Mouse (Mus musculus) embryonic facial prominence, embryonic 15.5 days (tissue): ENCODE data around the gene Brpf3. TPM values are rescaled to one million over a fixed set of nuclear protein-coding genes. Genes with fewer than 3 reads are reported as not detected.

ENCODE experiments used
- ATAC-seq: fragments of 200-750 bp; cut with Nextera tagmentation; 2 replicates; pipeline ENCODE4 v1.8.0; 2017; ENCODE audit warnings: low read depth, moderate TSS enrichment; ENCODE audit not compliant: insufficient number of reproducible peaks, low FRiP score, low TSS enrichment
- H3K27ac ChIP-seq: fragments of 300-500 bp; sonication (generic); replicated peaks from 2 replicates; pipeline ENCODE4 v1.5.1; 2015; ENCODE audit warnings: mild to moderate bottlenecking, inconsistent platforms
- H3K27me3 ChIP-seq: fragments of 300-500 bp; sonication (generic); 2 replicates; pipeline ENCODE4 v1.6.1; 2015; ENCODE audit warnings: inconsistent platforms
- H3K36me3 ChIP-seq: fragments of 300-500 bp; sonication (generic); 2 replicates; pipeline ENCODE4 v1.6.1; 2015; ENCODE audit warnings: mild to moderate bottlenecking, inconsistent platforms
- H3K4me1 ChIP-seq: fragments of 300-500 bp; sonication (generic); 2 replicates; pipeline ENCODE4 v1.6.1; 2015; ENCODE audit warnings: inconsistent platforms
- H3K4me2 ChIP-seq: fragments of 300-500 bp; sonication (generic); replicated peaks from 2 replicates; pipeline ENCODE4 v1.6.1; 2015; ENCODE audit warnings: mild to moderate bottlenecking, inconsistent platforms
- H3K4me3 ChIP-seq: fragments of 300-500 bp; sonication (generic); replicated peaks from 2 replicates; pipeline ENCODE4 v1.5.1; 2015; ENCODE audit warnings: mild to moderate bottlenecking, inconsistent platforms
- H3K9ac ChIP-seq: fragments of 300-500 bp; sonication (generic); 2 replicates; pipeline ENCODE4 v1.6.1; 2015; ENCODE audit warnings: inconsistent platforms
- H3K9me3 ChIP-seq: fragments of 300-500 bp; sonication (generic); replicated peaks from 2 replicates; pipeline ENCODE4 v1.6.1; 2016; ENCODE audit warnings: inconsistent platforms
- WGBS: fragments of 180-500 bp; shearing (Covaris S2); methylation state at CpG from one replicate; pipeline ENCODE4 v1.1.7; 2015; 5-methylcytosine and 5-hydroxymethylcytosine counted together
- polyA plus RNA-seq: library from polyadenylated mRNA; unstranded; fragments of >200 nt; fragmentation: Nextera tagmentation; extraction: Ambion mirVana; gene quantifications from 2 replicates; pipeline ENCODE4 v1.2.1, GENCODE M21; 2015

Brpf3 gene
- polyA plus RNA-seq, 1 experiment from 2014 or later: 11.2 TPM

DNA sequence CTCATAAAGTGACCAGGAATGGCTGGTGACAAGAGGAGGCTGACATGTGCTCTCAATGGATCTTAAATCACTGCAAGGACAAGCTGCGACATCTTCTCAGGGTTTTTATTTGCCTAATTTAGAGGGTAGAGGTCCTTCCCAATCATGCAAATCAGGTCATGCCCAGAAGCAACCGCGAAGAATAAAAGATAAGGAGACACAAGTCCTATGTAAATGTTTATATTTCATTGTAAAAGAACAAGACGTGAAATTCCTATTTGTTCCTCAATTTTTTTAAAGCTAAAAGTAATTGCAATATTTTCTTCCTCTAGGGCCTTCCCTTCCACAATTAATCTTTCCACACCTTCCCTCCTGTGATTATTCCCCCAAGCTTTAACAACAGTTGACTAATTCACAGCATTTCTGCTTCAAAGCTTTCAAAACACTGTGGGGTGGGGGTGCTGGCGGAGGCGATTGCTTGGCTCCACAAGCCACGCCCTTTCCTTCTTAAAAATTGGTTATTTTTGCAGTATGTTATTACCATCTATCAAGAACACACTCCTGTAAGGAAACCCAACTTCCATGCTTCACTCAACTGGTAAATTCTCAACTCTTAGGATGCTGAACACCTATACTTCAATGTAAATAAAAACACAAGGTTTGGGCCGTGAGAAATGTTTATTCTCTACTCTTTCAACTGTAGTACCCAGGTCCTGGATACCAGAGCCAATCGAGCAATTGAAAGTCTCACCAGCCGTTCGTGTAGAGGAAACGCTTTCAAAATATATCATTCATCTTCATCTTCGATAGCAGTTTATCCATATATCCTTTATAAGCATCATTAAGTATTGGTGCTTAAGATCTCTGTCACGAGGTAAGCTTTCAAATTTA lies 1.4 kb upstream of the Brpf3 start:
- WGBS: 13% methylated on average over 14 of the region's 14 CpGs
- H3K36me3 ChIP-seq: no peaks in the 10 kb centered on the region
- peak overlapping the region; percentile 80 for H3K4me3 ChIP-seq
- H3K27me3 ChIP-seq: no peaks in the 10 kb centered on the region
- no peak for ATAC-seq
- H3K4me1 ChIP-seq: peaks cover 23% of the 10 kb centered on the region
- H3K9ac ChIP-seq: no peak overlapping the region
- H3K4me2 ChIP-seq: peak overlapping the region; percentile 92
- no peaks in the 10 kb centered on the region for H3K9me3 ChIP-seq
- H3K27ac ChIP-seq: 0 out of 2 replicates have a peak overlapping the region, but pooled peaks have one; percentile 98

DNA sequence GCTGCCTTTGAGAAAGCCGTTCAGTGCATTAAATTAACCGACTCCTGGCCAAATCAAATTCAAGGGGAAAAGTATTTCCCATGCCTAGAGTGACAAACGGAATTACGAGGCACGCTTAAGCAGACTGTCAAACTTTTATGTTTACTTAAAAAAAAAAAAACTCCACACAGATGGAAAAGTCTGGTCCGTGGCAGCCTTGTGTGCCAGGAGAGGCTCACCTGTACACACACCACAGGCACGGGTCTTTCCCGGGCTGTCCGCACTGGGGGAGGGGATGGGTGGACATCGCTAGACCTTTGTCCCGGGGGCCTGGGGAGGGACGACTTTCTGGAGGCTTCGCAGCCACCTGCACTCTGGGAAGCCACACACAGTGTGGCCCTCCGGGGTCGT lies 614 bp upstream of the Brpf3 start:
- 2% methylated on average over 15 of the region's 15 CpGs for WGBS
- no peak for ATAC-seq
- peak overlapping the region; percentile 80 for H3K4me3 ChIP-seq
- H3K4me1 ChIP-seq: peaks cover 23% of the 10 kb centered on the region
- peak overlapping the region; percentile 99 for H3K9ac ChIP-seq
- H3K36me3 ChIP-seq: no peaks in the 10 kb centered on the region; the same call in 1 of the 2 replicates
- H3K27me3 ChIP-seq: no peaks in the 10 kb centered on the region
- peak overlapping the region; percentile 92 for H3K4me2 ChIP-seq
- no peaks in the 10 kb centered on the region for H3K9me3 ChIP-seq
- peak overlapping the region; percentile 98 for H3K27ac ChIP-seq

DNA sequence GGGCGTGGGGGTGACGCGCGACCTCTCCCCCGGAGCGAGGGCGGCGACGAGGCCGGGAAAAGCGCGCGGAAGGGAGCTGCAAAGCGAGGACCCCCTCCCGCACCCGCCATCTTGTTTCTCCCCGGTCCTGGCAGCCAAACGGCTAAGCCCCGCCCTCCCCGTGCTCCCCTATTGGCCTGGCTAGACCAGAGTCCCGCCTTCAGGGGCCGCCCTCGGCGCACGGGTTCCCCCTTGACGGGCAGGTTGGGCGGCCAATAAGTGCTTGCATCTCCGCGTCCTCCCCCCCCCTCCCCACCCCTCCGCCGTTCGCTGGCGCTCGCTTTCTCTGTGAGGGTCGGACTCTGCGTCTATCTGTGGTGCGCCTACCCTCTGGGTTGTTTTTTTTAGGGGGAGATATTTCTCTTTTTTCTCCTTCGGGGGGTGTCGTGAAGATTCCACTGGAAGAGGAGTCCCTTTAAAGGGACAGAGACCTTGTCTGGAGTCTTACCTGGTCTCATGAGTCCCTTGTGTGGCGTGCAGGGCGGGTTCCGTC lies 650 bp downstream of the Brpf3 start:
- H3K4me1 ChIP-seq: peaks cover 23% of the 10 kb centered on the region
- ATAC-seq: peak; percentile 99
- peak overlapping the region; percentile 99 for H3K9ac ChIP-seq
- peak overlapping the region; percentile 92 for H3K4me2 ChIP-seq
- WGBS: 0% methylated on average over 32 of the region's 42 CpGs
- no peaks in the 10 kb centered on the region for H3K9me3 ChIP-seq
- H3K36me3 ChIP-seq: peaks cover 12% of the 10 kb centered on the region
- H3K4me3 ChIP-seq: peak overlapping the region; percentile 80
- peak overlapping the region; percentile 98 for H3K27ac ChIP-seq
- no peaks in the 10 kb centered on the region for H3K27me3 ChIP-seq

DNA sequence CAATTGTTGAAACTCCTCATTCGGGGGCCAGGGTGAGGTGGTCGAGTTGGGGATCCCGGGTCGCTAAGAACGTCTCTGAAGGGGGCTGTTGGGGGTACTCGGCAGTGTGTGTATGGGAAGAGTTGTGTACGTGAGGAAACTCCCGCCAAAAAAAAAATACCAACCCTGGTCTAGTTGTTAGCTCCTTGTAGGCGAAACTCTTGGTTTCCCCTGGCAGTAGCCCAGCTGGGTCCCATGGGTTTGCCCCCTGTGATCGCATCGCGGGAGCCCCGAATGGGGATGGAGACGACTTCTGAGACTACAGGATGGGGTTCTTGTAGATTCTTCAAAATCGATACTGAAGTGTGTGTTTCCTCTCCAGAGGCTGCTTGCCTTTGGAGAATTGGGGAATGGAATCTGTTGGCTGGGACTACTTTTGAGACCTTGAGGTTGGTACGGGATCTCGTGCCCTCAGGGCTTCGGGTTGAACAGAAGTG lies 1.2 kb downstream of the Brpf3 start:
- peak overlapping the region; percentile 55 for H3K27ac ChIP-seq
- H3K4me2 ChIP-seq: peak overlapping the region; percentile 87
- peak overlapping the region; percentile 80 for H3K4me3 ChIP-seq
- ATAC-seq: no peak
- H3K9ac ChIP-seq: peak overlapping the region; percentile 60
- H3K9me3 ChIP-seq: no peaks in the 10 kb centered on the region
- no peaks in the 10 kb centered on the region for H3K27me3 ChIP-seq
- under 1% methylated on average over 18 of the region's 18 CpGs for WGBS
- peaks cover 17% of the 10 kb centered on the region for H3K36me3 ChIP-seq
- H3K4me1 ChIP-seq: peaks cover 23% of the 10 kb centered on the region

DNA sequence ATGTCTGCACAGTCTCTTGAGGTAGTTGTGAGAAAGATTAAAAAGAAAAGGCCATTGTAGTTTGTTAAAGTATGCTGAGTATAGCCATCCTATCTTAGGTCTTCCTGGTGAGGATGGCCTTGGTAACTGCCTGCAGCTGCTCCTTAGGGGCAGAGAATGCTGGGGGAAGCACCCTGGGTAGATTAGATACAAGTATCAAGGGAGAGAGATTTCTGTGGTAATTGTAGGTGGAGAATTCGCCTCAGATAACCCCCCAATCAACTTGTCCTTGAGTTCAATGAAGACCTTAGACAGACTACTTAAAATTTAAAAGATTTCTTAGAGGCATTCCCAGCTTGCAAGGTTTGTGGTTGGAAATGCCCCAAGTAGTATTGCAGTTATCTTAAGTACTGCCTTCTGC lies 2.4 kb downstream of the Brpf3 start:
- no peaks in the 10 kb centered on the region for H3K27me3 ChIP-seq
- H3K4me3 ChIP-seq: no peak overlapping the region
- no peak overlapping the region for H3K27ac ChIP-seq
- ATAC-seq: no peak
- H3K9ac ChIP-seq: no peak overlapping the region
- H3K4me2 ChIP-seq: no peak overlapping the region
- H3K4me1 ChIP-seq: peaks cover 23% of the 10 kb centered on the region
- 72% methylated on average over 1 of the region's 1 CpGs for WGBS
- no peaks in the 10 kb centered on the region for H3K9me3 ChIP-seq
- peaks cover 28% of the 10 kb centered on the region for H3K36me3 ChIP-seq

DNA sequence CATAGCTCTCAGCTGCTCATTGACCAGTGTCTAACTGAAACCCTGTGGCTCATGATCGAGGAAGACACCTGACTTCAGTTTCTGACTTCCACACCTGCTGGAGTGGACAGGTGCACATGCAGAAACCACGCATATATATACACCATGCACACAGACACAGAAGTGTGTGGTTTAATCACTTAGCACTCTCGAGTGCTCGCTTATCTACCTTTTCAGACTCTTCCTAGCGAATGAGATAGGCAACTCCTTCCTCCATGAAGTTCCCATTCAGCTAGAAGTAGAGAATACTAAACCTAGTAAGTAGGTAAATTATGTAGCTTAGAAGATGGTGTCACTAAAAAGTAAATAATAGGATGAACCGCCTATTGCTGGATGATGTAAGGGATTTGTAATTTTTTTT lies 4.1 kb downstream of the Brpf3 start:
- no peak for ATAC-seq
- no peak overlapping the region for H3K27ac ChIP-seq

DNA sequence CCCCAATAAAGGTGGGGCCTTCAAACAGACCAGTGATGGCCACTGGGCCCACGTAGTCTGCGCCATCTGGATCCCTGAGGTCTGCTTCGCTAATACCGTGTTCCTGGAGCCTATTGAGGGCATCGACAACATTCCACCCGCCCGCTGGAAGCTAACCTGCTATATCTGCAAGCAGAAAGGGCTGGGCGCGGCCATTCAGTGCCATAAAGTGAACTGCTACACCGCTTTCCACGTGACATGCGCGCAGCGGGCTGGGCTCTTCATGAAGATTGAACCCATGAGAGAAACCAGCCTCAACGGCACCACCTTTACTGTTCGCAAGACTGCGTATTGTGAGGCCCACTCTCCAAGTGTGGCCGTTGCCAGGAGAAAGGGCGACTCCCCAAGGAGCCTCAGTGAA lies 5.9 kb downstream of the Brpf3 start:
- Histone ChIP-seq H3K27ac (no peak overlapping the region), H3K9ac (no peak overlapping the region), H3K4me2 (no peak overlapping the region), H3K4me3 (no peak overlapping the region), H3K4me1 (peaks cover 13% of the 10 kb centered on the region; the same call in 1 of the 2 replicates), H3K9me3 (no peaks in the 10 kb centered on the region), H3K27me3 (no peaks in the 10 kb centered on the region), H3K36me3 (peaks cover 58% of the 10 kb centered on the region)
- WGBS: 96% methylated on average over 19 of the region's 19 CpGs
- ATAC-seq: no peak

More for the DNA sequence above, 4.1 kb downstream of the Brpf3 start:
- 88% methylated on average over 6 of the region's 6 CpGs for WGBS
- Histone ChIP-seq H3K4me3 (no peak overlapping the region), H3K36me3 (peaks cover 44% of the 10 kb centered on the region), H3K4me1 (peaks cover 20% of the 10 kb centered on the region), H3K9me3 (no peaks in the 10 kb centered on the region), H3K4me2 (no peak overlapping the region), H3K27me3 (no peaks in the 10 kb centered on the region), H3K9ac (no peak overlapping the region)

DNA sequence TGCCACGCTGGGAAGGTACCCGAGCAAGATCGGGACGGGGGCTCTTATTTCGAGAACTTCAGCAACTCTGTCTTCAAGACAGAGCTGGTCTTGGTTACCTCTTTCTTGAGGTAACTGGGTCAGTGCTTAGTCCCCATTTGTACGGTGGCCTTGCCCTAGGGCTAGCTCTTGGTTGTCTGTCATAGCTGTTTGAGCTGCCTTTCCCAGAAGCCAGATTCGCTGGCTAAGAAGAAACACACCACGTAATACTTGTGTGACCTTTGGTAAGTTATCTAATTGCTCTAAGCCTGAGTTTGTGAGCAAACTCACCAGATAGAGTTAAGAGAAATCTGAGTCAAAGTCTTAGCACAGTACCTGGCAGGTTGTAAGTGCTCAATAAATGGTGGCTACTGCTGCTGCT lies 7.8 kb downstream of the Brpf3 start:
- Histone ChIP-seq H3K9ac (no peak overlapping the region), H3K27ac (no peak overlapping the region), H3K4me1 (no peaks in the 10 kb centered on the region), H3K9me3 (no peaks in the 10 kb centered on the region), H3K4me2 (no peak overlapping the region), H3K27me3 (no peaks in the 10 kb centered on the region), H3K4me3 (no peak overlapping the region), H3K36me3 (peaks cover 74% of the 10 kb centered on the region)
- 95% methylated on average over 8 of the region's 8 CpGs for WGBS
- ATAC-seq: no peak

DNA sequence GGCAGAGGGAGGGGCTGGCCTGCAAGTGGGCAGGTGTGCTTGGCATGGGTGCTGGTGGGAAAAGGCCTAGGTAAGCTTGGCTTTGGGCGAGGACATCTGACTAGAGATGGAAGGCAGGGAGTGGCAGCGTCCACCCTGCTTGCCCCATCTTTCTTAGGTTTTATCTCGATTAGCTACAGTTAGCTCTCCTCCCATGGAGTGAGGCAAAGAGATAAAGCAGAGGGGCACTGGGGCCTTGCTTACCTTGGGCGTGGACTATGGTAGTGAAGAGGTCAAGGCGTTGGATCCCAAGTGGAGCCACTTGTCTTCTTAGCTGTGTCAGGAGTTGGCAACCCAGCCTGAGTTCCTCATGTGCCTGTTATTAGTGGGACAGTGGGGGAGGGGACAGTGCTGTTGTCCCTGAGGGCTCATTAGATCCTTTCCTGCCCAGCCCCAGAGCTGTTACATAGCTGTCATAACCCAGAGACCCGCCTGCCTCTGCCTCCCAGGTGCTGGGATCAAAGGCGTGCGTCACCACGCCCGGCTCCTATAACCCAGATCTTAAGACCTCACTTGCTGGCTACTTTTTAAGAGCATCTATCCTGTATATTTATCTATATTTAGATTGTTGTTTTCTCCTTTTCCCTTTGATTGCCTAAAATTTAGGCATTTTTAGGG lies 8.4 kb downstream of the Brpf3 start:
- peaks cover 80% of the 10 kb centered on the region for H3K36me3 ChIP-seq

DNA sequence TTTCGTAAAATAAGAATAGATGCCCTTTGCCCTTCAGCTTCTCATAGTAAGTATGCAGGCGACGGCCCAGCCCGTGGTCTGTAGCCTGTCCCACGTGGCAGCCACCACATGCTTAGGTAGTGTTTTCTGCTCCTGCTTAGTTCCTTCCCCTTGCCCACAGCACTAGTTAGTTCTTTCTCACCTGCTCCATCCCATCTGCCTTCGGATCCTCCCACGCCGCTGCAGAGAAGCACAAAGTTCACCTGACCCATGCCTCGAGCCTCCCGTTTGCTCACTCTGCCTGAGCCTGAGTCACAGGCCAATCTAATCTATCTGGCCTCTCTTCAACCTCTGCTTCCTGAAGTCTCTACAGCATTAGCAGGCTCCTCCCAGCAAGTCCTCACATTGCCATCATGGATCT lies 11.5 kb downstream of the Brpf3 start:
- H3K27me3 ChIP-seq: no peaks in the 10 kb centered on the region
- no peaks in the 10 kb centered on the region for H3K4me1 ChIP-seq
- 94% methylated on average over 10 of the region's 10 CpGs for WGBS
- no peak for ATAC-seq
- H3K4me3 ChIP-seq: no peak overlapping the region
- no peak overlapping the region for H3K9ac ChIP-seq
- H3K27ac ChIP-seq: no peak overlapping the region
- H3K36me3 ChIP-seq: peaks cover 85% of the 10 kb centered on the region
- H3K9me3 ChIP-seq: no peaks in the 10 kb centered on the region
- H3K4me2 ChIP-seq: no peak overlapping the region

More for the DNA sequence above, 8.4 kb downstream of the Brpf3 start:
- no peak overlapping the region for H3K9ac ChIP-seq
- no peak overlapping the region for H3K4me2 ChIP-seq
- H3K4me3 ChIP-seq: no peak overlapping the region
- no peaks in the 10 kb centered on the region for H3K27me3 ChIP-seq
- 96% methylated on average over 10 of the region's 10 CpGs for WGBS
- H3K27ac ChIP-seq: no peak overlapping the region
- ATAC-seq: no peak
- no peaks in the 10 kb centered on the region for H3K9me3 ChIP-seq
- H3K4me1 ChIP-seq: no peaks in the 10 kb centered on the region

DNA sequence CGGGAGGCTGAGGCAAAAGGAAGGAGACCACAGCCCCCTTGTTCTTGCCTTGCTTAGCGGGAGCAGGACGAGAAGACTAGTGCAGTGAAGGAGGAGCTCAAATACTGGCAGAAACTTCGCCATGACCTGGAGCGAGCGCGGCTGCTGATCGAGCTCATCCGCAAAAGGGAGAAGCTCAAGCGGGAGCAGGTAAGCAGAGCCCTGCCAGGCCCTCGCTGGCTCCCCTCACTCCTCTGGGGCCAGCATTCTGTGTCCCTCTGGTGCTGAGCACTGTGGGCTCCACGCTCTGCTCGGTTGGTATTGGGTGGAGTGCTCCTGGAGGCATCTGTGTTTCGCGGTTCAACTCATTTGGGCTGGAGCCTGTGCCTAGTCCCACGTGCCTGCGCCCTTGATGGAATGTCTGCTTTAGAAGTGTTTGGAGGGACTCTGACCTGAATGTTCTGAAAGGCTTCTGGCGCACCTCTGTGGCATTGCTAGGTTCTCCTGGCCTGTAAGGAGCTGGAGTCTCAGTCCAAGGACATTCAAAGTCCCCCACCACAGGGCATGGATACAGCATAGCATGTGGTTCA lies 13.7 kb downstream of the Brpf3 start:
- 86% methylated on average over 18 of the region's 18 CpGs for WGBS
- H3K4me1 ChIP-seq: no peaks in the 10 kb centered on the region
- no peak overlapping the region for H3K4me3 ChIP-seq
- peaks cover 87% of the 10 kb centered on the region for H3K36me3 ChIP-seq
- no peak overlapping the region for H3K27ac ChIP-seq
- ATAC-seq: no peak
- H3K4me2 ChIP-seq: no peak overlapping the region
- H3K27me3 ChIP-seq: no peaks in the 10 kb centered on the region
- no peaks in the 10 kb centered on the region for H3K9me3 ChIP-seq
- no peak overlapping the region for H3K9ac ChIP-seq
